Mouse (Mus musculus) E14TG2a.4 (cell line): ENCODE measurements at regions not wholly inside any gene's neighbourhood (a gene's known extent, or its start where the extent isn't known, plus 50 kb on each side); places are given as distances from the start of the nearest gene placed in this dataset.

ENCODE experiments used
- H3K27me3 ChIP-seq: 2 replicates; pipeline ENCODE4 v1.6.1; 2014; ENCODE audit warnings: low read length, control low read depth; ENCODE audit not compliant: insufficient read depth
- H3K36me3 ChIP-seq: 2 replicates; pipeline ENCODE4 v1.6.1; 2014; ENCODE audit warnings: low read length, control low read depth; ENCODE audit not compliant: insufficient read depth
- H3K4me1 ChIP-seq: replicated peaks from 2 replicates; pipeline ENCODE4 v1.6.1; 2014; ENCODE audit warnings: low read depth, low read length, control low read depth
- H3K4me3 ChIP-seq: replicated peaks from 2 replicates; pipeline ENCODE4 v1.5.1; 2014; ENCODE audit warnings: mild to moderate bottlenecking, low read length
- H3K9me3 ChIP-seq: 2 replicates; pipeline ENCODE4 v1.6.1; 2014; ENCODE audit warnings: low read length, control low read depth
- CTCF ChIP-seq: conservative IDR thresholded peaks from 2 replicates; pipeline ENCODE4 v1.5.1; 2014; ENCODE audit warnings: low read length
- NANOG ChIP-seq: IDR thresholded peaks from 2 replicates; pipeline ENCODE4 v1.6.1; 2014; ENCODE audit warnings: borderline replicate concordance, low read length, mixed read lengths
- POU5F1 ChIP-seq: IDR thresholded peaks from 2 replicates; pipeline ENCODE4 v1.6.1; 2014; ENCODE audit warnings: low read length, borderline replicate concordance

DNA sequence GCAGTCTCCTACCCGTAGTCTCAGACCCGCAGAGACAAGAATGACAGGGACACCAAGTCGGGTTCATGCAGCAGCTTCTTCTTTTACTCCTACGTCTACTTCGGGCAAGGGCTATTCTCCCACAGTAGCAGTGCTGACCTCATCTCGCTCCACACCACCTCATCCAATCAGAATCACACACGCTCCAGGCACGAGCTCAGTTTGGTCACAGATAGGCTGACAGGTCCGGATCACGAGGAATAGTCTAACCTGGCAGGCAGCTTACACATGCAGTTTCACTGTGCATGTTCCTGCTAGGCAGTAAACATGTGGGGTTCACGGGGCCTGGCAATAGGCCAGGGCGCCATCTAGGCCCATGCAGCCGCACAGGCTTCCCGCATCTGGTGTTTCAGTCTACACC, 260.7 kb upstream of the Hs3st1 start:
- Histone ChIP-seq H3K4me1 (no peaks in the 10 kb centered on the region), H3K9me3 (no peaks in the 10 kb centered on the region), H3K4me3 (no peak overlapping the region), H3K36me3 (no peaks in the 10 kb centered on the region), H3K27me3 (no peaks in the 10 kb centered on the region)
- TF ChIP-seq POU5F1 (no peak), NANOG (no peak), CTCF (no peak)

DNA sequence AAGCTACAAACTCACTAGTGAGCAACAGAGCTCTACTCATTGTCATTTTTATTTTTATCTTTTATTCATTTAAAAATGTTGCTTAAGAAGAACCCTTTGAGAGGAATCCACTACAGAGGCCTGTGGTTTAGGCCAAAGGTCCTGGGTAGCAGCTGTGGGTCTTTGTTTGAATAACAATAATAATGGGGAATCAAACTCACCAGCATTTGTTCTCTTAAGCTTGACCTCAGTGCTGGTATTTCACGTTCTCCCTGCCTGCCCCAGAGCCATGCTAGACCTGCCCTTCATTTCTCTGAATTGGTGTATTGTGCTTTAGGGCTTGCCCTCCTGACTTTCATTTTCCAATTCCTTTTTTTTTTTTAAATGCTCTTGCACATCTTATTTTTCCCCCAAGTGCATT, 232.8 kb upstream of the Hs3st1 start:
- H3K27me3 ChIP-seq, result no peaks in the 10 kb centered on the region
- H3K36me3 ChIP-seq, result no peaks in the 10 kb centered on the region
- no peaks in the 10 kb centered on the region for H3K9me3 ChIP-seq
- H3K4me1 ChIP-seq, result peaks cover 12% of the 10 kb centered on the region; the same call in 1 of the 2 replicates
- no peak for TF ChIP-seq NANOG
- no peak for TF ChIP-seq POU5F1
- no peak for TF ChIP-seq CTCF
- no peak overlapping the region for H3K4me3 ChIP-seq

- H3K36me3 ChIP-seq, result no peaks in the 10 kb centered on the region
- H3K9me3 ChIP-seq, result no peaks in the 10 kb centered on the region
- no peak overlapping the region for H3K4me3 ChIP-seq
Observed at GRCm38 (mm10) chr5:39964371-39964770, 209.1 kb upstream of the Hs3st1 start.

DNA sequence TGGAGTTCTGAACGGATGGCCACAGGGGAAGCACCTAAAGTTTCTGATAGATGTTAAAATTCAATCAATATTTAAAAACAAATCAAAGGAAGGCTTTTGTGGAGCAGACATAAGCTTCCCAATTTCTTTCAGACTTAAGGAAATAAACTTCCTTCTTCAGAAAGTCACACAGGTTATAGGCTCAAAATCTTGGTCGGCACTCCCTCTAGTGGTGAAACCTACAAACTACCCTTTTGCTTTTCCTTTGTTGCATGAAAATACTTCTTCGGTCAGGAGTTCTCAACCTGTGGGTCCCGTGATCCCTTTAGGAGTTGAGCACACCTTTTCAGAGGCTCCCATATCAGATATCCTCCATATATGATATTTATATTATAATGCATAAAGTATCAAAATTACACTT, 205.7 kb upstream of the Hs3st1 start:
- Histone ChIP-seq H3K4me1 (no peaks in the 10 kb centered on the region), H3K9me3 (no peaks in the 10 kb centered on the region), H3K36me3 (no peaks in the 10 kb centered on the region), H3K4me3 (no peak overlapping the region), H3K27me3 (no peaks in the 10 kb centered on the region)
- TF ChIP-seq CTCF (peak; percentile 74), POU5F1 (no peak)

More at GRCm38 (mm10) chr5:39964371-39964770, 209.1 kb upstream of the Hs3st1 start:
- Histone ChIP-seq H3K4me1 (no peaks in the 10 kb centered on the region), H3K27me3 (no peaks in the 10 kb centered on the region)
- TF ChIP-seq CTCF (no peak), NANOG (no peak), POU5F1 (no peak)

DNA sequence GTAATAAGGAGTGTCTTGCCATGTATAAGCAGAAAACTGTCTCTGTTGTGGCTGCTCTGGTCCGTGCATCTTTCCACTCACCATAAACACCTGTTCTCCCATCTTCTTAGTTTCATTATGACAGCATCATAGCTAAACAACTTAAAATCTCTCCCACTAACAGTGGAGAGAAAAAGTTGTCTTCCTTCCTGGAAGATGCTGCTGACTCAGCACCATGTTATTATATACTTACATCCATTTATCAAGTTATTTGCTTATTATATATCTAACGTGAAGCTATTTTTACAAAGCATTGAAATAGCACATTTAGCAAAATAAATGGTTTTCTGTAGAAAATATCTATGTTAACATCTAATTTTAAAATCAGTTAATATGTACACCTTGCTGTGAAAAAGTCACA, 180.3 kb upstream of the Hs3st1 start:
- peaks cover 16% of the 10 kb centered on the region; the same call in 1 of the 2 replicates for H3K9me3 ChIP-seq
- no peak overlapping the region for H3K4me3 ChIP-seq
- H3K36me3 ChIP-seq, result no peaks in the 10 kb centered on the region
- H3K27me3 ChIP-seq, result no peaks in the 10 kb centered on the region
- TF ChIP-seq CTCF, result no peak
- TF ChIP-seq NANOG, result no peak
- no peak for TF ChIP-seq POU5F1
- no peaks in the 10 kb centered on the region for H3K4me1 ChIP-seq

- Histone ChIP-seq H3K4me1 (no peaks in the 10 kb centered on the region), H3K4me3 (no peak overlapping the region), H3K9me3 (peaks cover 16% of the 10 kb centered on the region; the same call in 1 of the 2 replicates), H3K27me3 (no peaks in the 10 kb centered on the region), H3K36me3 (no peaks in the 10 kb centered on the region)
- TF ChIP-seq NANOG, result no peak
- no peak for TF ChIP-seq CTCF
- TF ChIP-seq POU5F1, result no peak
Observed at GRCm38 (mm10) chr5:39931890-39932289, 176.6 kb upstream of the Hs3st1 start.

GRCm38 (mm10) chr5:39909369-39909768, 154.1 kb upstream of the Hs3st1 start:
- no peak overlapping the region for H3K4me3 ChIP-seq
- no peaks in the 10 kb centered on the region for H3K4me1 ChIP-seq
- no peaks in the 10 kb centered on the region for H3K27me3 ChIP-seq
- H3K9me3 ChIP-seq, result no peaks in the 10 kb centered on the region
- no peaks in the 10 kb centered on the region for H3K36me3 ChIP-seq
- TF ChIP-seq NANOG, result no peak
- no peak for TF ChIP-seq CTCF
- TF ChIP-seq POU5F1, result no peak

DNA sequence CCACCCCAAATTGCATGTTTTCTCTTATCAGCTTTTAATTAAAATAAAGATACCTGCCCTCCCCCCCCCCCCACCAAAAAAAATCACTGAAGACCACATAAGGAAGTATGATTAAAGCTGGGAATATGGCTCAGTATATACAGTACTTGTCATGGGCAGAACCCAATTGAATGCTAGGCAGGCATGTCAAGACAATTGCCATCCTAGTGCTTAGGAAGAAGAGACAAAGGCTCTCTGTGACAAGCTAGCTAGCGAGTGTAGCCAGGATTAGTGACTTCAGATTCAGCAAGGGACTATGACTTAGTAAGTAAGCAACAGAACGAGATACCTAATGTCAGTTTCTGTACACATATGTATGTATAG, 116.4 kb upstream of the Hs3st1 start:
- no peak for TF ChIP-seq CTCF
- TF ChIP-seq NANOG, result no peak
- no peak for TF ChIP-seq POU5F1
- no peaks in the 10 kb centered on the region for H3K9me3 ChIP-seq
- H3K36me3 ChIP-seq, result no peaks in the 10 kb centered on the region
- no peaks in the 10 kb centered on the region for H3K27me3 ChIP-seq
- H3K4me3 ChIP-seq, result no peak overlapping the region
- H3K4me1 ChIP-seq, result no peaks in the 10 kb centered on the region
